Mouse (Mus musculus): ENCODE data around the gene Smco3.

GRCm38 (mm10) chr6:136881678-136882077 is 46.4 kb upstream of the Smco3 start:
- no peak for TF ChIP-seq CTCF (IDR thresholded peaks at IDR 0.05; ENCODE audit: borderline replicate concordance, insufficient read depth, low read length)
- no peak for TF ChIP-seq POLR2A (IDR thresholded peaks at IDR 0.05; ENCODE audit: low read depth, low read length)

All from embryonic fibroblast, embryonic 13.5 days (primary cell).